Mouse (Mus musculus) heart, embryonic 10.5 days (tissue): ENCODE data around the gene Gch1. TPM values are rescaled to one million over a fixed set of nuclear protein-coding genes. Genes with fewer than 3 reads are reported as not detected.

Experiments used
- polyA plus RNA-seq: library from polyadenylated mRNA; unstranded; fragments of >200 nt; fragmentation: Nextera tagmentation; extraction: Ambion mirVana; gene quantifications from 2 replicates; pipeline ENCODE4 v1.2.1, GENCODE M21; 2016

The Gch1 gene
- polyA plus RNA-seq, 1 experiment from 2014 or later = 6.5 TPM

Other genes with a start within 250 kb of the Gch1 start
- gene Wdhd1, start 87.4 kb upstream of the Gch1 start, polyA plus RNA-seq = 31.8 and 35.9 TPM in 2 replicates
- gene Socs4, start 87.5 kb upstream of the Gch1 start, polyA plus RNA-seq = 2.0 and 3.3 TPM in 2 replicates
- gene Mapk1ip1l, start 108.9 kb upstream of the Gch1 start, polyA plus RNA-seq = 79.9 and 82.1 TPM in 2 replicates
- gene Lgals3, start 178.3 kb upstream of the Gch1 start, polyA plus RNA-seq = 1.4 and 2.2 TPM in 2 replicates
- gene Dlgap5, start 229.0 kb upstream of the Gch1 start, polyA plus RNA-seq = 55.9 and 65.2 TPM in 2 replicates